Mouse (Mus musculus) cerebellum, adult 2 months (tissue): ENCODE measurements around the gene Zfpm1. TPM values are rescaled to one million over a fixed set of nuclear protein-coding genes. Genes with fewer than 3 reads are reported as not detected.
A peak's percentile ranks its signal among the peaks of the same experiment; 100 is the strongest.

Source experiments
- DNase-seq, 2 experiments: peaks; one replicate each; pipeline ENCODE4 v3.0.0; 2021
- H3K27ac ChIP-seq: fragments of 200-500 bp; 2 replicates; pipeline ENCODE4 v1.5.1; 2012; ENCODE audit warnings: low read length, control low read depth, inconsistent platforms; ENCODE audit not compliant: insufficient read depth
- H3K27me3 ChIP-seq: fragments of 200-500 bp; 2 replicates; pipeline ENCODE4 v1.6.1; 2012; ENCODE audit warnings: inconsistent platforms, mild to moderate bottlenecking, low read length, moderate library complexity; ENCODE audit not compliant: control insufficient read depth, insufficient read depth
- H3K4me1 ChIP-seq: fragments of 200-500 bp; 2 replicates; pipeline ENCODE4 v1.6.1; 2011; ENCODE audit warnings: low read length; ENCODE audit not compliant: control insufficient read depth, insufficient read depth
- H3K4me3 ChIP-seq: fragments of 200-500 bp; replicated peaks from 2 replicates; pipeline ENCODE3; 2011; ENCODE audit warnings: mild to moderate bottlenecking, low read depth, low read length, control low read depth; ENCODE audit not compliant: insufficient read depth
- CTCF ChIP-seq: fragments of 200-500 bp; IDR thresholded peaks from 2 replicates; pipeline ENCODE4 v1.5.1; 2011; ENCODE audit warnings: low read depth, mild to moderate bottlenecking, control low read depth, low read length, moderate library complexity, borderline replicate concordance; ENCODE audit not compliant: insufficient read depth
- POLR2A ChIP-seq: fragments of 200-500 bp; IDR thresholded peaks from 2 replicates; pipeline ENCODE4 v1.6.1; 2011; ENCODE audit warnings: low read length, control low read depth, borderline replicate concordance; ENCODE audit not compliant: insufficient read depth
- WGBS: fragments of 180-500 bp; shearing (Covaris S2); methylation state at CpG from one replicate; pipeline ENCODE4 v1.1.7; 2018; 5-methylcytosine and 5-hydroxymethylcytosine counted together
- polyA plus RNA-seq: library from polyadenylated mRNA; depleted of rRNA; stranded (reverse); fragments of >200 nt; gene quantifications from 2 replicates; pipeline ENCODE4 v1.2.3, GENCODE M21; 2012

Gene Zfpm1
- polyA plus RNA-seq, 1 experiment = 20.1 TPM

DNA sequence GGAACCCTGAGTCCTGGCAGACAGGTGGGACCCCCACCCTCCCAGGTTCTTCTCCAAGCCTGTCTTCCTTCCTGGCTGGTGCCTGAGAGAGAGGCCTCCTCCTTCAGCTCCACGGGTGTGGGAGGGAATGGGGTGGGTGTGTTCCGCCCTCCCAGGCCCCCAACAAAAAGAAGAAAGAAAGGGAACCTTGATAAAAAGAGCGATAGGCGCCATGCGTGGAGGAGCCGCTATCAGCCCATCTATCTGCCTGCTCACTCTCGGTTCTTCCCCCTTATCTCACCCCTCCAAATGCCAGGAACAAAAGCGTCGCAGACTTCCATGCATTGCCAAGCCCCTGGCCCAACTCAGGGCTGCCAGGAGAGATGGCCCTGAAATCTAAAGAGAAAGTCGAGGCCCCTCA is 11.5 kb downstream of the Zfpm1 start:
- Histone ChIP-seq H3K27ac (no peak overlapping the region), H3K4me3 (no peak overlapping the region), H3K4me1 (peaks cover 32% of the 10 kb centered on the region), H3K27me3 (no peaks in the 10 kb centered on the region)
- WGBS = 91% methylated on average over 10 of the region's 10 CpGs
- TF ChIP-seq CTCF (no peak), POLR2A (no peak)
- DNase-seq = no peak

DNA sequence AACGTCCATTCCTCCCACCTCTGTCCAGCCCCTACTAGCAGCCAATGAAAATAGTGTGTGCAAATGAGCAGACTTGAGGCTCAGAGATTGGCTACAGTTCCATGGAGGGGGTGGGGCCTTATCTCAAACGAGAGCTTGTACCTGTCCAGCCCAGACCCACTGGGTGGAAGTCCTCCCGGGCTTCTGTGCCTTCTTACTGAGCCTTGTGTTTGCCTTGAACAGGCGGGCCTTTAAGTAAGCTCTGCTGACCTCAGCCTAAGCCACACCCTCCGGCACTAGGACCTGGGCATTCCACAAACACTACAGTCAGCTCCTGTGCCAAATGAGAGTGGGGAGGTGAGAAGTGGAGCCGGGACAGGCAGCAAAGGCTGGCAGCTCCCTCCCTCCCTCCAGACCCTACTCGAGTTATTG is 12.3 kb downstream of the Zfpm1 start:
- DNase-seq = no peak
- TF ChIP-seq POLR2A (no peak), CTCF (no peak)
- Histone ChIP-seq H3K27ac (no peak overlapping the region), H3K27me3 (no peaks in the 10 kb centered on the region), H3K4me3 (no peak overlapping the region), H3K4me1 (peaks cover 28% of the 10 kb centered on the region)
- 38% methylated on average over 7 of the region's 7 CpGs for WGBS

DNA sequence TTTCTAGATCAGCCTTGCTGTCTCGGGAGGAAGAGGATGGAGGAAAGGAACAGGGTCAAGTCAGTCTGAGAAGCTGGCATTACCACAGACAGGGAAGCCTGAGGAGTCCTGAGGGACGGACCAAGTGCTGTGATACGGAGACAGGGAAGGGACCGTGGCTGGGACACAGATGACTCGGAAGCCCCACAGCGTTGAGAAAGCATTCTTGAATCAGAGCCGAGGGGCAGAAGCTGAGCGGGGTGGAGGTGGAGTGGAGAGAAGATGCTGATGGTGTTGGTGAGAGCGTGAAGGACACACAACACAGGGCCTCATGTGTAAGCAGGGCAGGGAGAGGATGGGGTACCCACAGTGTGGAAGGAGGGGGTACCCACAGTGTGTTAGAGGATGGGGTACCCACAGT is 13.4 kb downstream of the Zfpm1 start:
- TF ChIP-seq CTCF (no peak), POLR2A (no peak)
- no peak overlapping the region for H3K4me3 ChIP-seq
- peaks cover 21% of the 10 kb centered on the region for H3K4me1 ChIP-seq
- 37% methylated on average over 9 of the region's 9 CpGs for WGBS
- no peak overlapping the region for H3K27ac ChIP-seq
- H3K27me3 ChIP-seq = no peaks in the 10 kb centered on the region
- DNase-seq = no peak

DNA sequence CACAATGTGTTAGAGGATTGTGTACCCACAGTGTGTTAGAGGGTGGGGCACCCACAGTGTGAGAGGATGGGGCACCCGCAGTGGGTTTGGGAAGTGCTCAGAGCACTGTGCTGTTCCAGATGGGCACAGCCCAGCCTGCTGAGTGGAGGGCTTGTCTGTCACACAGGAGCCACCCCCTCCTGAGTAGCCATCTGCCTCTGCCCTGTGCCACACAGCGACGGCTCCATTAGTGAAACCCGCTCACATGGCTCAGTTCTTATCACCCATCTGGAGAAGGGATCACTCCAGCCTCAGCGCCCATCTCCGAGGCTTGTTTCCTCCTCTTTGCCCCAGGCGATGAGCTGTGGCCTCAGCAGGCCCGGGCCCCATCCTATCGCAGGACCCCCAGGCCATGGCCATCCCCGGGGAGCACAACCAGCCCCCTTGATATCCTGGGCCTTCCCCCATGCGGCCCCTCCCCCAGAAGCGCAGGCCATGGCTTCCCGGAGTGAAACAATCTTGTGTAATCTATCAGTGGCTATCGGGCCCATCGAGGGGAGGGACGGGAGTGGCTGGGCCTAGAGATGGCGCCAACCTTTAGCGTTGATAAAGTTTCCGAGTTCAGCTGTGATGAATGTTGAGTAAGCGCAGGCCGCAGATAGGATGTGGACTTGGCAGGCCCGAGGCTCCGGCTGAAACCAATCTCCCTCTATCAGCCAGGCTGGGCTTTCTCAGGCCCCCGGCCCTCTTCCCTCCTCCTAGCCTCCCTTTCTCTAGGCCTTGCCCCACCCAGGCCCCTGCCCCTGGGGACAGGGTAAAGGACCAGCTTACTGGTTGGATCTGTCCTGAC is 14.4 kb downstream of the Zfpm1 start:
- 34% methylated on average over 24 of the region's 24 CpGs for whole genome bisulfite sequencing
- Histone ChIP-seq H3K4me3 (no peak overlapping the region), H3K27ac (peak overlapping the region; percentile 15; the same call in 1 of the 2 replicates), H3K4me1 (peaks cover 21% of the 10 kb centered on the region), H3K27me3 (no peaks in the 10 kb centered on the region)
- TF ChIP-seq POLR2A = no peak
- no peak for TF ChIP-seq CTCF
- DNase-seq = peak; percentile 77 to 83

DNA sequence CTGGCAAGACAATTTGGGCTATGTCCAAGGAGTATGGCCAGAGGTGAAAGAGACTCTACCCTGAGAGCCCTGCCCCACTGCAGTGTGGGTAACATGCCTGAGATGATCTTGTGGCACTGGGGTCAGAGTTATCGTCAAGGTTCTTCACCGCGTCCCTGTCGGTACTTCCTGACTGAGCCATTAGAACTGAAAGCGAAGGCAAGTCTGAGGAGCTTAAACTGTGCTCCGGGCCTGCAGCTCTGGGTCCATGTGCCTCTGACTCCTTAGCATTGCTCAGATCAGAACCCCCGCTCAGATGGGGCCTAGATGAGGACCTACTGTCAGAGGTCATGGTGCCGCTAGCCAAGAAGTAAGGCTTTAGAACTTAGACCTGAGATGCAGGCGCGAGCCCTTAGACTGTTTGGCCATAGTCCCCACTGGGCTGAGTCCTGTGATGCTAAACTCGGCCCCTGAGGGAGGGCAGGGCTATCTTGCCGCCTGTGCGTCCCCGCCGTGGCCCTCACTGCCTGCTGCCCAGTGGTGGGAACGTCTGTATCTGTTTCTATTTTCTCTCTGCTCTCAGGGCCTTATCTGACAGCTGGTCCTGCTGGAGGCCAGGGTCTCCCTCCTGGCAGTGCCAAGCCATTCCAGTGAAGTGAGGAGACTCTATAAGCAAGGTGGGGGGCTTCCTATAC is 17.8 kb downstream of the Zfpm1 start:
- TF ChIP-seq POLR2A (no peak), CTCF (no peak)

DNA sequence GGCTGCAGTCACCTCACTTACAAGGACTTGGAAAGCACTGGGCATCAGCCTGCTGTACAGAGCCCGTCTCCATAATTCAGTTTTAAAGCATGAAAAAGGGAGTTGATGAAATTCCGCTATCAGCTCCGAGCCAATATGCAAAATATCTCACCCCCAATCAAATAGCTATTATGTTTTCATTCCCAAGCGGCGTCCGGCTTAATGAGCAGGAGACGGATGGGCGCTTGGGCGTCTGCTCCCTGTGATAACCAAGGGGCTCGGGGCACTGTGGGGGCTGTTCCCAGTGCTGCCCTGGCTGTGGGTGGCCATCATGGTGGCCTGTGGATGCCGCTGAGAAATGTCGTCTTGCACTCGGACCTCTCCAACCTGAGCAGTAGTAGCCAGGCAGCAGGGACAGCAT is 19.1 kb downstream of the Zfpm1 start:
- DNase-seq = no peak
- Histone ChIP-seq H3K27me3 (no peaks in the 10 kb centered on the region), H3K4me1 (peaks cover 10% of the 10 kb centered on the region), H3K4me3 (no peak overlapping the region), H3K27ac (no peak overlapping the region)
- 75% methylated on average over 13 of the region's 13 CpGs for WGBS
- TF ChIP-seq POLR2A (no peak), CTCF (no peak)

More for the DNA sequence above, 17.8 kb downstream of the Zfpm1 start:
- H3K27ac ChIP-seq = no peak overlapping the region
- H3K4me1 ChIP-seq = peaks cover 20% of the 10 kb centered on the region
- H3K27me3 ChIP-seq = no peaks in the 10 kb centered on the region
- WGBS = 81% methylated on average over 16 of the region's 16 CpGs
- no peak for DNase-seq
- no peak overlapping the region for H3K4me3 ChIP-seq

DNA sequence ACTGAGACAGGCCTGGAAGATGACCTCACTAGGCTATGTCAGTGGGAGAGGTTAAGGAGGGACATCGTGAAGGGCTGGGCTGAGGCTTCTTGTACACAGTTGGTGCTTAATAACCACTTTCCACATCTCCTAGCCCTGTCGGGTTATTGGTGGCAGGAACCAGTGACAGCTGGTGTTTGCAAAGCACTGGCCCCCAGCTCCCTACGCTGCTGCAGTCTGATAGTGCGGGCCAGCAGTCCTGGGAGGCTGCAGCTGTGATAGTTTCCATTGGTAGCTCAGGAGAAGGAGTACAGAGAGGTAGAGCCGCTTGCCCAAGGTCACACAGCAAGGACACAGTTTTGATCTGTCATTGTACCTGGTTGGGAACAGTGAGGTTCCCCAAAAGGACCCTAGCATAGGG is 19.9 kb downstream of the Zfpm1 start:
- no peak for TF ChIP-seq POLR2A
- TF ChIP-seq CTCF = no peak
- peaks cover 2% of the 10 kb centered on the region; the same call in 1 of the 2 replicates for H3K4me1 ChIP-seq
- DNase-seq = no peak
- 61% methylated on average over 5 of the region's 5 CpGs for WGBS
- H3K27me3 ChIP-seq = no peaks in the 10 kb centered on the region
- H3K4me3 ChIP-seq = no peak overlapping the region
- H3K27ac ChIP-seq = no peak overlapping the region

DNA sequence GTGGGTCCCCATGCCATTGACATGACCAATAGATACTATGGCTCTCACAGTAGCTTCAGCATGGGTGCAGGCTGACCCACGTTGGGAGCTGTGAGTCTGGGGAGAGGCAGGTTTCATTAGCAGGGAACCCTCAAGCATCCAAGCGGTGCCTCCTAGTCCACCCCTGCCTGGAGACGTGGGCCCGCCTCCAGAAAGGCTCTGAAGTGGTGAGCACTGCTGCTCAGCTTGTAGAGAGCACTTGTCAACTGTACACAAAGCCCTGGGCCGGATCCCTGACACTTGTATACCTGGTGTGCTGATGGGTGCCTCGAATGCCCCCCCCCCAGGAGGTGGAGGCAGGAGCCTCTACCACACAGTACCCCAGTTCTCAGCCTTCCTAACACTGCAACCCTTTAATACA is 21.5 kb downstream of the Zfpm1 start:
- no peak overlapping the region for H3K4me3 ChIP-seq
- TF ChIP-seq CTCF (no peak), POLR2A (no peak)
- no peak for DNase-seq
- no peaks in the 10 kb centered on the region for H3K27me3 ChIP-seq
- no peak overlapping the region for H3K27ac ChIP-seq
- WGBS = 85% methylated on average over 6 of the region's 6 CpGs
- peaks cover 10% of the 10 kb centered on the region for H3K4me1 ChIP-seq
